Comparison of ENCODE assay signal across 16 mouse cellular contexts in the genomic region with DNA sequence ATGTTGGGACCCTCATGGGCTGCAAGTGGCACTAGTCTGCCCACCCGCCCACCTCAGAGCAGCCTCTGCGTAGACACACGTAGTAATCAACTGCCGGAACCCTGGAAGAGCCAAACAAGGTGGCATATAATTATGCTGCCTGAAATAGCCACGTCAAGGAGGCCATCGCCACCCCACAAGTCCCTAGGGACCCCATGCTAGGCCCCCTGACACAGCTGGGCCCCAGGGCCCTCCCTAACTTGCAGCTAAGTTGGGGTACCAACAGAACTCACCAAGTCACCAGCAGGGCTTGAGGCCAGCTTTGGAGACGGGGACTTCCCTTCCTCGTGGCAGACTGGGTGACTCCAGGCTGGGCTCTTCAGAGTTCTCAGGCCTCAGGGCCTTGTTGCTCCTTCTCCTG. TPM values are rescaled to one million over a fixed set of nuclear protein-coding genes. Genes with fewer than 3 reads are reported as not detected.
"Had no signal": no experiment of that assay in that cellular context is flagged by ENCODE, and none has a peak within 500 bp of the region (broad histone marks: within the 10 kb centered on the region; RNA-seq: fewer than 3 reads in every experiment).

No protein-coding gene starts in this region.

- H3K9me3 ChIP-seq: limb, embryonic 15.5 days; liver, embryonic 13.5 days; midbrain, embryonic 13.5 days; neural tube, embryonic 15.5 days; stomach, embryonic 15.5 days had no signal

- DNase-seq: layer of hippocampus, adult 9-11 months; layer of hippocampus, postnatal 36 days; left cerebral cortex, postnatal 4 days; liver, embryonic 13.5 days; lung, adult 18-20 months; right cerebral cortex, adult 18-20 months; right cerebral cortex, postnatal 25 days; thymus, adult 2 months; thymus, postnatal 25 days had no signal

- H3K27me3 ChIP-seq: limb, embryonic 15.5 days; liver, embryonic 13.5 days; midbrain, embryonic 13.5 days; neural tube, embryonic 15.5 days; stomach, embryonic 15.5 days had no signal

- H3K4me2 ChIP-seq: limb, embryonic 15.5 days; liver, embryonic 13.5 days; midbrain, embryonic 13.5 days; neural tube, embryonic 15.5 days; stomach, embryonic 15.5 days had no signal

- H3K36me3 ChIP-seq: limb, embryonic 15.5 days; liver, embryonic 13.5 days; midbrain, embryonic 13.5 days; neural tube, embryonic 15.5 days; stomach, embryonic 15.5 days had no signal

- H3K9ac ChIP-seq: limb, embryonic 15.5 days; liver, embryonic 13.5 days; midbrain, embryonic 13.5 days; neural tube, embryonic 15.5 days; stomach, embryonic 15.5 days had no signal

- H3K4me1 ChIP-seq: liver, embryonic 13.5 days; midbrain, embryonic 13.5 days; stomach, embryonic 15.5 days had no signal

- H3K4me3 ChIP-seq: limb, embryonic 15.5 days; liver, embryonic 13.5 days; midbrain, embryonic 13.5 days; myocyte; neural tube, embryonic 15.5 days; stomach, embryonic 15.5 days had no signal

- ATAC-seq: midbrain, embryonic 13.5 days had no signal

- H3K27ac ChIP-seq: kidney, postnatal 0 days; limb, embryonic 15.5 days; liver, embryonic 13.5 days; midbrain, embryonic 13.5 days; neural tube, embryonic 15.5 days; stomach, embryonic 15.5 days had no signal

RNA-seq across cellular contexts. Expression of gene Lgr6, which starts 48.2 kb away (rescaled TPM):
- total RNA-seq: megakaryocyte-erythroid progenitor cell, adult 5-6 weeks had no signal
